Mouse (Mus musculus) forebrain, embryonic 11.5 days (tissue): ENCODE measurements around the gene Parp6. TPM values are rescaled to one million over a fixed set of nuclear protein-coding genes. Genes with fewer than 3 reads are reported as not detected.

ENCODE experiments used
- ATAC-seq: fragments of 200-750 bp; cut with Nextera tagmentation; replicated peaks from 2 replicates; pipeline ENCODE4 v1.8.0; 2017; ENCODE audit warnings: moderate TSS enrichment; ENCODE audit not compliant: low FRiP score
- DNase-seq: peaks from one replicate; pipeline ENCODE4 v3.0.0-alpha.2; 2017; ENCODE audit warnings: low spot score
- H3K27ac ChIP-seq: fragments of 300-500 bp; sonication (generic); 2 replicates; pipeline ENCODE4 v1.5.1; 2014; ENCODE audit warnings: low read depth, low read length
- H3K27me3 ChIP-seq: fragments of 300-500 bp; sonication (generic); 2 replicates; pipeline ENCODE4 v1.6.1; 2014; ENCODE audit warnings: mild to moderate bottlenecking, low read length, mixed read lengths; ENCODE audit not compliant: control insufficient read depth, insufficient read depth
- H3K36me3 ChIP-seq: fragments of 300-500 bp; sonication (generic); 2 replicates; pipeline ENCODE4 v1.6.1; 2014; ENCODE audit warnings: mild to moderate bottlenecking, low read length, moderate library complexity, mixed read lengths; ENCODE audit not compliant: control insufficient read depth, insufficient read depth
- H3K4me1 ChIP-seq: fragments of 300-500 bp; sonication (generic); replicated peaks from 2 replicates; pipeline ENCODE4 v1.6.1; 2014; ENCODE audit warnings: low read length, mixed read lengths; ENCODE audit not compliant: control insufficient read depth, insufficient read depth
- H3K4me2 ChIP-seq: fragments of 300-500 bp; sonication (generic); 2 replicates; pipeline ENCODE4 v1.6.1; 2014; ENCODE audit warnings: low read depth, mild to moderate bottlenecking, low read length, moderate library complexity, mixed read lengths; ENCODE audit not compliant: severe bottlenecking
- H3K4me3 ChIP-seq: fragments of 300-500 bp; sonication (generic); 2 replicates; pipeline ENCODE4 v1.5.1; 2014; ENCODE audit warnings: low read depth, low read length
- H3K9ac ChIP-seq: fragments of 300-500 bp; sonication (generic); 2 replicates; pipeline ENCODE4 v1.6.1; 2014; ENCODE audit warnings: low read length
- H3K9me3 ChIP-seq: fragments of 300-500 bp; sonication (generic); 2 replicates; pipeline ENCODE4 v1.6.1; 2016; ENCODE audit warnings: low read length, mixed read lengths; ENCODE audit not compliant: control insufficient read depth
- WGBS: fragments of 180-500 bp; shearing (Covaris S2); extraction: QIAGEN DNeasy Blood & Tissue Kit; methylation state at CpG from one replicate; pipeline ENCODE4 v1.1.7; 2014; 5-methylcytosine and 5-hydroxymethylcytosine counted together
- polyA plus RNA-seq: library from polyadenylated mRNA; unstranded; fragments of >200 nt; fragmentation: Nextera tagmentation; extraction: Ambion mirVana; gene quantifications from 2 replicates; pipeline ENCODE4 v1.2.1, GENCODE M21; 2014

Gene Parp6
- 77.3 and 85.4 TPM in 2 replicates for polyA plus RNA-seq

GRCm38 (mm10) chr9:59616622-59617306 lies at the start of gene Parp6:
Gene Parp6 (plus strand): TSS chr9:59617284.
- Histone ChIP-seq H3K4me3 (peak within 1 kb of the TSS; percentile 87), H3K9me3 (no peaks in the 10 kb centered on the region), H3K36me3 (no peaks in the 10 kb centered on the region), H3K27ac (peak within 1 kb of the TSS; percentile 84), H3K4me2 (peak within 1 kb of the TSS; percentile 51), H3K4me1 (no peaks in the 10 kb centered on the region), H3K27me3 (no peaks in the 10 kb centered on the region), H3K9ac (peak within 1 kb of the TSS; percentile 93)
- WGBS: 2% methylated on average over 36 of the region's 36 CpGs
- DNase-seq (peak; percentile 99), ATAC-seq (peak; percentile 99)

GRCm38 (mm10) chr9:59571852-59572251 lies 45.2 kb upstream of the Parp6 start:
- Histone ChIP-seq H3K4me2 (no peak overlapping the region), H3K36me3 (no peaks in the 10 kb centered on the region), H3K27ac (no peak overlapping the region), H3K4me1 (no peaks in the 10 kb centered on the region), H3K4me3 (no peak overlapping the region), H3K9ac (no peak overlapping the region), H3K9me3 (no peaks in the 10 kb centered on the region), H3K27me3 (peaks cover 5% of the 10 kb centered on the region; the same call in 1 of the 2 replicates)
- WGBS: 82% methylated on average over 2 of the region's 2 CpGs
- ATAC-seq (no peak), DNase-seq (no peak)

- no peak overlapping the region for H3K27ac ChIP-seq
Measured at GRCm38 (mm10) chr9:59577401-59577800, 39.7 kb upstream of the Parp6 start.

GRCm38 (mm10) chr9:59577844-59578504 lies 39.1 kb upstream of the Parp6 start, which contains the start of gene Celf6:
Gene Celf6 (plus strand): TSS chr9:59577917.
- DNase-seq (peak; percentile 100), ATAC-seq (peak; percentile 98)
- peak within 1 kb of the TSS; percentile 39 for H3K4me3 ChIP-seq
- H3K36me3 ChIP-seq: no peaks in the 10 kb centered on the region
- WGBS: under 1% methylated on average over 33 of the region's 61 CpGs
- peaks cover 8% of the 10 kb centered on the region for H3K4me1 ChIP-seq
- H3K27ac ChIP-seq: no peak within 1 kb of the TSS
- H3K9me3 ChIP-seq: no peaks in the 10 kb centered on the region
- H3K9ac ChIP-seq: peak within 1 kb of the TSS; percentile 39
- peak within 1 kb of the TSS; percentile 66 for H3K4me2 ChIP-seq
- peaks cover 12% of the 10 kb centered on the region for H3K27me3 ChIP-seq

More at GRCm38 (mm10) chr9:59577401-59577800, 39.7 kb upstream of the Parp6 start:
- WGBS: 16% methylated on average over 13 of the region's 13 CpGs
- DNase-seq (no peak), ATAC-seq (no peak)
- Histone ChIP-seq H3K4me2 (peak overlapping the region; percentile 66), H3K27me3 (peaks cover 12% of the 10 kb centered on the region), H3K4me1 (peaks cover 8% of the 10 kb centered on the region), H3K4me3 (peak overlapping the region; percentile 39), H3K9ac (no peak overlapping the region), H3K36me3 (no peaks in the 10 kb centered on the region), H3K9me3 (no peaks in the 10 kb centered on the region)

GRCm38 (mm10) chr9:59578505-59578867 lies 38.6 kb upstream of the Parp6 start:
- peaks cover 12% of the 10 kb centered on the region for H3K27me3 ChIP-seq
- peaks cover 8% of the 10 kb centered on the region for H3K4me1 ChIP-seq
- H3K4me3 ChIP-seq: peak overlapping the region; percentile 39
- H3K36me3 ChIP-seq: no peaks in the 10 kb centered on the region
- 1% methylated on average over 20 of the region's 20 CpGs for WGBS
- H3K27ac ChIP-seq: no peak overlapping the region
- no peak; the same call in 1 of the 2 replicates for ATAC-seq
- H3K9ac ChIP-seq: peak overlapping the region; percentile 39
- DNase-seq: no peak
- H3K4me2 ChIP-seq: peak overlapping the region; percentile 66
- no peaks in the 10 kb centered on the region for H3K9me3 ChIP-seq

GRCm38 (mm10) chr9:59584871-59585308 lies 32.2 kb upstream of the Parp6 start:
- Histone ChIP-seq H3K9me3 (no peaks in the 10 kb centered on the region), H3K27ac (no peak overlapping the region), H3K27me3 (no peaks in the 10 kb centered on the region; the same call in none of the 2 replicates), H3K9ac (peak overlapping the region; percentile 45), H3K36me3 (no peaks in the 10 kb centered on the region), H3K4me2 (peak overlapping the region; percentile 33; the same call in 1 of the 2 replicates), H3K4me3 (no peak overlapping the region), H3K4me1 (peaks cover 3% of the 10 kb centered on the region; the same call in 1 of the 2 replicates)
- ATAC-seq: peak; percentile 72
- DNase-seq: peak; percentile 87
- WGBS: 7% methylated on average over 13 of the region's 13 CpGs

GRCm38 (mm10) chr9:59588252-59588651 lies 28.8 kb upstream of the Parp6 start:
- Histone ChIP-seq H3K27me3 (no peaks in the 10 kb centered on the region; the same call in 1 of the 2 replicates), H3K4me1 (peaks cover 3% of the 10 kb centered on the region; the same call in 1 of the 2 replicates), H3K9me3 (no peaks in the 10 kb centered on the region), H3K36me3 (no peaks in the 10 kb centered on the region), H3K9ac (no peak overlapping the region), H3K4me2 (no peak overlapping the region), H3K4me3 (no peak overlapping the region), H3K27ac (no peak overlapping the region; the same call in 1 of the 2 replicates)
- DNase-seq (no peak), ATAC-seq (no peak)
- 70% methylated on average over 5 of the region's 5 CpGs for WGBS

DNA sequence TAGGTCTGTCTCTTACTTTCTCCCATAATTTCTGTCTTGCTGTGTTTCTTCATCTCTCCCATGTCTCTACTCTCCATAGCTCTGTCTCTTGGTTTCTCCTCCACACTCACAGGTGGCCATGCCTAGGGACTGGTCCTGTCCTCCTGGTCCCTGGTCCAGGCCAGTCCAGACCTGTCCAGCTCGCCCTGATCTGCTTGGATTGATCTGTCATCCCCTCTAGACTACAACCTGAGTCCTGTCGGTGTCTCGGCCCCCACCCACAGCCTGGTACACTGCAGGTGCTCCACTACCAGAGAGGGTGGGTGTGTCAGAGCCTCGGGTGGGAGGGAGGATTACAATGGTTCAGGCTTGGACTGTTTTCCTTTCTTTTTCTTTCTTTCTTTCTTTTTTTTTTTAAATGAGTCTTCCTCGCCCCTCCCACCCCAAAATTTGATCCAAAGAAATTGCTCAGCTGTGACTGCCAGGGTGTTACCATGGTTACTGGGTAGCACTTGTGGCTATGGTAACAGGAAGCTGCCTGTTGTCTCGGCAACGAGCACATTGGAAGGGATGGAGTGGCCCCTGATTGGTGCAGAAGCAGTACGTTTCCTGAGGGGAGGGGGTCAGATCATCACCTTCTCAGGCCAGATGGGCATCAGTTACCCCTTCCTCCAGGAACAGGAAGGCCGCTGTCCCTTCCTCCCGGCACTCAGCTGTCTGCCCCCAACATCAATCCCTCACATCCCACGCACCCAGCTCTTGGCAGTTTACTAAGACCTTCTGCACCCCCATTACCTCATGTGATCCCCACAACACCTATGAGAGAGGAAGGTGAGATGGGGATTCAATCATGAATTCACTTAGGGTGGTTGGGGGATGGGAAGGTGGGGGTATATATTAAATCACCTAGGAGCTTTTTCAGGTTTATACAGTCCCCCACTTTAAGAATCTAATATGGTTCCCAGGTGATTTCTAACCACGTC lies 28.1 kb upstream of the Parp6 start:
- H3K27ac ChIP-seq: peak overlapping the region; percentile 41; the same call in 1 of the 2 replicates
- no peaks in the 10 kb centered on the region for H3K36me3 ChIP-seq
- H3K4me2 ChIP-seq: no peak overlapping the region
- H3K4me3 ChIP-seq: no peak overlapping the region
- H3K9me3 ChIP-seq: no peaks in the 10 kb centered on the region
- H3K27me3 ChIP-seq: no peaks in the 10 kb centered on the region; the same call in 1 of the 2 replicates
- WGBS: 29% methylated on average over 12 of the region's 12 CpGs
- no peak for DNase-seq
- ATAC-seq: peak; percentile 72
- H3K4me1 ChIP-seq: peaks cover 3% of the 10 kb centered on the region; the same call in 1 of the 2 replicates
- H3K9ac ChIP-seq: no peak overlapping the region
